Mouse (Mus musculus) ovary, postnatal 36 days (tissue): ENCODE data around the gene Ptk7.

Experiments used
- DNase-seq: peaks from one replicate; pipeline ENCODE4 v3.0.0; 2022; ENCODE audit warnings: low spot score, mixed read lengths

The Ptk7 gene

DNA sequence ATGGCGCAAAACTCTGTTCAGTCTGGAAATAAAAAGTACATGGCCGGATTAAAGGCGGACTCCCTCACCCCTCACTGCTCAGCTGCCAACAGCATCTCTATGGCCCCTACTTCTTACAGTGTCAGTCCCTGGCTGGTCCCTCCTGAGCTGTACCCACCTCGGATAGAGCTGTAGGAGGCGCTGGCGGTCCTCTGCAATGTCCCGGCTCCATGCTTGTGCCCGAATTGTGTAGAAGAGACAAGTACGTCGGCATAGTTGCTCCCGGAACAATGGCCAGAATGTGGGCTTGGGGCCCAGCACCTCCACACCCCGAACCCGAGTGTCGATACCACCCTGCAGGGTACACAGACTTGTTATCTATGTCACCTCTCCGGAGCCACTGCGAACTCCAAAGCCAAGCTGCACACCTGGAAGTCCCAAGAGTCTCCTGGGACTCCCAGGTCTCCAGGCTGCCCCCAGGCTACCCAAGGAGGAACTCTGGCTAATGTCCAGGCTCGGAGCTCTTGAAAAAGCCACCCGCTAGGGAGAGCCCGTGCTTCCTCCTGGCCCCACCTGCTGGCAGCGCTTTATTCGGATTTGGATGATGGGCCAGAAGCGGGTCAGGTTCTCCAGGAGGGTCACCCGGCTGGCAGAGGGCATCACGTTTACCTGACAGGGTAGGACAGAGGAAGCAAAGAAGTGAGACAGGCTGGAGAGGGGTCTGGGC, 107.2 kb downstream of the Ptk7 start:
- DNase-seq = no peak

- no peak for DNase-seq
Observed at GRCm38 (mm10) chr17:46521174-46521573, 108.1 kb downstream of the Ptk7 start.

- no peak for DNase-seq
Observed at GRCm38 (mm10) chr17:46520385-46520979, 108.8 kb downstream of the Ptk7 start.

DNA sequence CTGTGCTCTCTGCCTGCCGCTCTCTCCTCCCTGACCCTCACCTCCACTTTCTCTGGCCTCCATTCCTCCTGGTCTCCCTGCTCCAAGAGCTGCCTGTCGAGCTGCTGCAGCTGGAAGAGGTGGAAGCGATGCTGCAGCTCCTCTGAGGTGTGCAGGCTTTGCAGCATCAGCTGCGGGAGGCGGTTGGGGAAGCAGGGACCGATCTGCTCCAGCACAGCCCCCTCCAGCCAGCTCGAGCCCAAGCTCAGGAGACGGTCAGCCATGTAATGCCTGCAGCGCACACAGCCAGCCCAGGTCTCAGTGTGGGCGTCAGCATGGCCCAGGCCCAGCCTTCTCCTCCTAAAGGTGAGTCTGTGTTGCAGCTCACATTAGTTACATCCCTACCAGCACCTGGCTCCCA, 109.3 kb downstream of the Ptk7 start:
- no peak for DNase-seq
